Mouse (Mus musculus): ENCODE measurements around the gene Rprml.

Rprml gene

GRCm38 (mm10) chr11:103662546-103662945 lies 13.2 kb downstream of the Rprml start:
- ATAC-seq (ENCODE audit: insufficient number of reproducible peaks, low FRiP score, low TSS enrichment): no peak

- ATAC-seq (ENCODE audit: insufficient number of reproducible peaks, low FRiP score, low TSS enrichment): no peak
Measured at GRCm38 (mm10) chr11:103663119-103663518, 13.7 kb downstream of the Rprml start.

GRCm38 (mm10) chr11:103665695-103666094 lies 16.3 kb downstream of the Rprml start:
- ATAC-seq (ENCODE audit: insufficient number of reproducible peaks, low FRiP score, low TSS enrichment): no peak

DNA sequence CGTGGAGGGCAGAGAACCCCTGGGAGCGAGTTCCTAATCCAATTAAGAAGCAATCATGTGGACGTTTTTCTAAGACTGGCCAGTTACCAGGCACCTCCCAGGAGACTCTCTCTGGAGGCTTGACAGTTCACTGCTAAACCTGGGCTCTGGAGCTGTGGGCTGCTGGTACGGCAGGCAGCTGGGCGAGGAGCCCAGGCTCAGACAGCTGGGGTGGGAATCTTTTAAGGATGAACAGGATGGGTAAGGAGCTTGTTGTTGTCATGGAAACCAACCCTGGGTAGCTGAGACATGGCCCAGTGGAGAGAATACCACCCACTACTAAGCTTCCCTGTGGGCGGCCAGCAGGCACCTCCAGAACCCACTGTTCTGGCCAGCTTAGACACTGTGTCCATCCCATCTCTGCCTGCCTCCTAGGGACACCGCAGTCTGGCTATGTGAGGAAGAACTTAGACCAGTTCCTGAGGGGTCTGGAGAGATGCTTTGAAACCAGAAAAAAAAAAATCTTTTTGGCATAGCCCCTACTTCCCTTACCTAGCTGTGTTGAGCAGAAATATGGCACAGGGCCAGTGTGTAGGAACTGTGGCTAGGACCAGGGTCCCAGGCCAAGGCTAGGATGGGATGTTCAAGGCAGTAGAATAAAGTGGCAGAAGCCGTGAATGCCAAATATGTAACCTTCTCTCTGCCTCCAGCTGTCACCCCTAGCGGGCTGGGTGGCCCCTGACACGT lies 17.0 kb downstream of the Rprml start:
- ATAC-seq (ENCODE audit: insufficient number of reproducible peaks, low FRiP score, low TSS enrichment): peak; percentile 15; the same call in 1 of the 2 replicates

DNA sequence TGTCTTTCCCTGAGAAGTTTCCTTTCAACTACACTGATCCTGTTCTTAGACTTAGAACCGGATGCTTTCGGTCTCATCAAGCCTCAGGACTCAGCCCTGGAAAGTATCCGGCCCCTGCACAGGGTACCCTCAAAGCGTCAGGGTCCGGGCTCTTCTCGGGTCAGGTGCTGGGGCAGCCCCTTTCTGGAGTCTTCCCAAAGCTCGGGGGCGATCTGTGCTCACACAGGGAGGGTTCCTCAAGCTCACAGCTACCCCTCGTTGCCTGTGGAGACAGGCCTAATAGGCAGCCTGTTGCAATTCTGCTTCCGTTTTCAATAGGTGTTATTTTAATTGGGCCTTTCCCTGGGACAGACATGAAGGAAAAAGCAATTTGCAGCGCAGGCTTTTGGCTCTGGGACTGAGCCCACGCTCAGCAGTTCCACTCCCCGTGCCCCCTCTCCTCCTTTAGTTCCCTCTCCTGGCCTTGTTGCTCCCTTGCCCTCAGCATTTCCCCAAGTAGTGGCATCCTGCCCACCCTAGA lies 17.6 kb downstream of the Rprml start:
- no peak for ATAC-seq (ENCODE audit: insufficient number of reproducible peaks, low FRiP score, low TSS enrichment)

DNA sequence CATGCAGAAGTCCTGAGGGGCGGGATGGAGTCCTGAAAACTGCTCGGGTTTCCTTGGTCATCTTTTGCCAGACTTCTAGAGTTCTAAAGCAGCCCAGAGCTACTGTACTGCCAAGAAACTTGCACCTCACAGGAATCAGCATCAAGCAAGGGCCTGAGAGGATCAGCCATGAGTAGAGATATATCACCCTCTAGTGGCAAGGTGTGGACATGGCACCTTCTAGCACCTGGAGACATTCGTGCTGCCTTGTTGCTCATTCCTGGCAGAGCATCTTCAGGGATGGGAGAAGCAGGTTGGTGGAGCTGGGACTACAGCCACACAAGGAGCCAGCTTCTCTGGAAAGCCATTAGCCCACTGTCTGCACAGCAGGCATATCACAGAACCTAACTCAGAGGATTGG lies 26.2 kb downstream of the Rprml start:
- ATAC-seq (ENCODE audit: insufficient number of reproducible peaks, low FRiP score, low TSS enrichment): peak; percentile 52; the same call in 1 of the 2 replicates

DNA sequence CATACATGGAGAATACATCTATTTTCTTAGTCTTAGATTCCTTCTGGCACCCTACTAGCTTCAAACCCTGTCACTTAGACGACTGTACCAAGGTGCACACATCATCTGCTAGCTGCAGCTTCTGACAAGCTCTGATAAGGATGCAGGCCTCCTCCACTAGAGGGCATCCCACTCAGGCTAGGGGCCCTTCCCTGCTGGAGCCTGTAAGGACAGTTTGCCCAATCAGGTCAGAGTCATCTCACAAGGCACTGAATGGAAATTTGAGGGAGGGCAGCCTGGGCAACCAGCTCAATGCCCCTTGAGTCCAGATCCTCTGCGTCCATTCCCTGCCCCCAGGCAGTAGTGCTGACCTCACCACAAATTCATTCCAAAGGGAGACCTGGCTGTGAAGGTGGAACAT lies 27.7 kb downstream of the Rprml start:
- 0 out of 2 replicates have a peak, but pooled peaks have one; percentile 36 for ATAC-seq (ENCODE audit: insufficient number of reproducible peaks, low FRiP score, low TSS enrichment)

- ATAC-seq (ENCODE audit: insufficient number of reproducible peaks, low FRiP score, low TSS enrichment): no peak
Measured at GRCm38 (mm10) chr11:103683667-103684334, 34.4 kb downstream of the Rprml start.

- ATAC-seq (ENCODE audit: insufficient number of reproducible peaks, low FRiP score, low TSS enrichment): no peak
Measured at GRCm38 (mm10) chr11:103685261-103685736, 35.9 kb downstream of the Rprml start.

GRCm38 (mm10) chr11:103686706-103687105 lies 37.3 kb downstream of the Rprml start:
- no peak for ATAC-seq (ENCODE audit: insufficient number of reproducible peaks, low FRiP score, low TSS enrichment)

- no peak for ATAC-seq (ENCODE audit: insufficient number of reproducible peaks, low FRiP score, low TSS enrichment)
Measured at GRCm38 (mm10) chr11:103688271-103688979, 39.1 kb downstream of the Rprml start.

- ATAC-seq (ENCODE audit: insufficient number of reproducible peaks, low FRiP score, low TSS enrichment): no peak
Measured at GRCm38 (mm10) chr11:103688980-103689378, 39.6 kb downstream of the Rprml start.

- ATAC-seq (ENCODE audit: insufficient number of reproducible peaks, low FRiP score, low TSS enrichment): no peak
Measured at GRCm38 (mm10) chr11:103691036-103691435, 41.7 kb downstream of the Rprml start.

- ATAC-seq (ENCODE audit: insufficient number of reproducible peaks, low FRiP score, low TSS enrichment): no peak
Measured at GRCm38 (mm10) chr11:103693241-103693640, 43.9 kb downstream of the Rprml start.

DNA sequence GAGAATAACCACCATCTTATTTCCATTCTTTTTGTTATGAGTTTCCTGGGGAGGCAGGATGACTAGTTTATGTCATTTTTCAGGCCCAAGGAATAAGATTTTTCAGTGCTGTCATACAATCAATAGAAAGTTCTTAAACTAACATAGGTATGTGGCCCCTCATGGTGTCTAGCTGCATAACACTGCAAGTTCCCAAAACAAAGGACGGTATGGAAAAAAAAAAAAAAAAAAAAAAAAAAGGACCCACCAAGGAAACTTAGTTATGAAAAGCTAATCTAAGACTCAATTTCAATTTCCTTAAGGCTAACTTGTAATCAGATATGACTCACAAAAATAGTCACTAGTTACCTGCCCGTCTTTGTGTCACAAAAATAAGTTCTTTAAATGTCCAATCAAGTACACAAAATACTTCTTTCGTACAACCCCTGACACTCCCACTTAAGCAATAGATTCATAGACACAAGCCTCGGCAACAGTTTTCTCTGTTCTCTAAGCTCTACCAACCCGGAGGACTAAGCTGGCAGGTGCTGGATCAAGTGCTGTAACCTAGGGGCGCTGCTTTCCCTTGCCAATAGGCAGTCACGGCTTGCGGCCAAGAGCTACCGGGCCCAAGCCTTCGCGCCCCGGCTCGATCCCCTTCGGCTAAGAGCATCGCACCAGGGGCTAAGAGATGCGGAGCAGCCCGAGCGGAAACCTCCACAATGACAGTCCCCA lies 47.6 kb downstream of the Rprml start:
- ATAC-seq (ENCODE audit: insufficient number of reproducible peaks, low FRiP score, low TSS enrichment): peak; percentile 36; the same call in 1 of the 2 replicates

GRCm38 (mm10) chr11:103697565-103698176 lies 48.3 kb downstream of the Rprml start, which contains the start of gene Gosr2:
TSS of gene Gosr2 (minus strand) at chr11:103697898.
- ATAC-seq (ENCODE audit: insufficient number of reproducible peaks, low FRiP score, low TSS enrichment): peak; percentile 95

DNA sequence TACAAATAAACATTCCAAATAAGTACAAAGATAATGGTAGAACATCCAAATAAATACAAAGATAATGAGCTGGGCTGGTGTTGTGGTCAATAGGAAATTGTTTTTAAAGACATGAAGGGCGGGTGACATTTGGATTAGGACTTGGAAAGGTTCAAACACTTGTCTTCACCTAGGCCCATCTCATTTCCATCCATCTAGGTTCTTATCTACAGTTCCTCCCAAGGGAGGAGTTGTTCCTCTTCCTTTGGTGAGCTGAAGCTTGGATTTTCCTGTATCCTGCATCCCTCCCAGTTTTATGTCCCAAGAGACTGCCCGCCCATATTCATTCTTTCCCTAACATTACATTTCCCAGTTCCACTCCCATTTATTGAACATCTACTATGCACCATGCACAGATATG lies 48.9 kb downstream of the Rprml start:
- no peak for ATAC-seq (ENCODE audit: insufficient number of reproducible peaks, low FRiP score, low TSS enrichment)

All from cerebellum, adult (tissue).